Mouse (Mus musculus) kidney, adult 18-20 months (tissue): ENCODE data around the gene Glycam1.

ENCODE experiments used
- DNase-seq: peaks from one replicate; pipeline ENCODE4 v3.0.0; 2021

The Glycam1 gene

GRCm38 (mm10) chr15:103518600-103519385 is 46.1 kb downstream of the Glycam1 start:
- DNase-seq: no peak

- DNase-seq: no peak
Measured at GRCm38 (mm10) chr15:103514914-103515313, 50.0 kb downstream of the Glycam1 start.

GRCm38 (mm10) chr15:103514119-103514518 is 50.8 kb downstream of the Glycam1 start:
- peak; percentile 63 for DNase-seq

- no peak for DNase-seq
Measured at GRCm38 (mm10) chr15:103513621-103514031, 51.3 kb downstream of the Glycam1 start.
